Mouse (Mus musculus) heart, postnatal 25 days (tissue): ENCODE measurements around the gene Pth1r. TPM values are rescaled to one million over a fixed set of nuclear protein-coding genes. Genes with fewer than 3 reads are reported as not detected.

Source experiments
- DNase-seq: peaks from one replicate; pipeline ENCODE4 v3.0.0; 2022; ENCODE audit warnings: low spot score
- intact Hi-C: fragments of 180-260 bp; cut with DNase I; formaldehyde crosslinking; loops from one replicate; pipeline ENCODE4 v1.15.1; 2025
- total RNA-seq, 2 experiments: library from RNA; stranded (reverse); gene quantifications; 2 replicates each; pipeline ENCODE4 v1.2.3; 2021

The Pth1r gene
- total RNA-seq, 2 experiments from 2014 or later: 7.6 to 7.9 TPM

DNA sequence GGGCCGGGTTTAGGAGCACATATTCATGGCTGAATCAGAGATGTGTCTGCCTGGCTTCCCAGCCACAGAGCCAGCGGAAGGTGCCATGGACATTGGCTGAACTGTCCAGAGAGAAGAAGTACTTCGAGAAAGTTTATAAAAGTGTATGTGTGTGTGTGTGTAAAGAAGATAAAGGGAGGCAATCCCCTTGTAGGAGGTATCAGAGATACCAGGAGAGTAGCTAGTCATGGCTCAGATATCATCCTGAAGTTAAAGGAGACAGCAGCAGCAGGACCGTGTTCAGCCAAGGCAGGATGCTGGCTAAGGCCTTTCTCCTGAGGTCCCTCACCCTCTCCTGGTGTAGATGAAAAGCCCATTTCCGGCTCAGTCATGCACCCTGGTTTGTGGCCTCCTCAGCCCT lies 4.5 kb upstream of the Pth1r start:
- intact Hi-C loops: no loop called here
- no peak for DNase-seq

GRCm38 (mm10) chr9:110750404-110751187 lies 3.7 kb upstream of the Pth1r start:
- intact Hi-C loops: no loop called here
- no peak for DNase-seq

- DNase-seq: no peak
- intact Hi-C loops: no loop called here
Observed at GRCm38 (mm10) chr9:110748451-110748850, 1.5 kb upstream of the Pth1r start.

- intact Hi-C loops: no loop called here
- DNase-seq: no peak
Observed at GRCm38 (mm10) chr9:110746238-110746637, 707 bp downstream of the Pth1r start.

GRCm38 (mm10) chr9:110745752-110746151 lies 1.2 kb downstream of the Pth1r start:
- intact Hi-C loops: no loop called here
- DNase-seq: no peak

DNA sequence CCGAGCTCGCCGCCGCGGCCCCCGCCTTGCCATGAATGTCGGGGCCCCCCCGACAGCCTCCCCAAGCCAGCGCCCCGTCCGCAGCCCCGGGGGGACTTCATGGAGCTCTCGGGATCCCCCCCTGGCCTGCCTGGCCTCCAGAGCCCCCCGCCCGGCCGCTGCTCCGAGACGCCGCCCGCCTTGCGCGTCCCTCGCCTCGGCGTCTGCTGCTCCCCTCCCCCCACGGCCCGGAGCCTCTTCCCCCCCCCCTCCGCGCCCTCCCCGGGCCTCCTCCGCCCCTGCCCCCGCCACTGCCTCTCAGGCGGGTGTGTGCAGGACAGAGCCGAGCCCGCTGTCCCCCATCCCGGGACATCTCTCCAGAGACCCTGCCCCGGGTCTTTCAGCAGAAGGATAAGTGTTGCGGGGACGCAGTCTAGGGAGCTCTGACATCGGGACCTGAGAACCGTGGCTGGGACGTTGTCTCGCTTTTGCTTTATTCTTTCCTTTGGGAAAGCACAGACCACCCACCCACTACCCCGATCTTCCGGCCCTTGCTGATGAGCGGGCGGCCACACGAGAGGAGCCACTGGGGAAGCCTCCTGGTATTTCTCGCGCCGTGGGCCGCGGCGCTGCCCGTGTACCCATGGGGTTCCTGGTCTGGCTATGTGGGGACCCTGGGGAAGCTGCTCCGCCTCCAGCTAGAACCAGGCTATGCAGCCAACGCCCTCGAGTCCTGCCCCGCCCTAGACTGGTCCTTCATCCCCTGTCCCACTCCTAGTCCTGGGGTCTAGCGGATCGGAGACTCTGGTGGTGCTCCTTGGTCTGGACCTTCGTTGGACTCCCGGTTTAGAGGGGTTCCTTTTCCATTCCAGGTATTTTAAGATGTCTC lies 3.3 kb downstream of the Pth1r start:
- no peak for DNase-seq
- intact Hi-C loops: no loop called here

- intact Hi-C loops: no loop called here
Observed at GRCm38 (mm10) chr9:110742951-110743455, 3.9 kb downstream of the Pth1r start.

GRCm38 (mm10) chr9:110742295-110742950 lies 4.5 kb downstream of the Pth1r start:
- no peak for DNase-seq

More at GRCm38 (mm10) chr9:110742951-110743455, 3.9 kb downstream of the Pth1r start:
- no peak for DNase-seq

GRCm38 (mm10) chr9:110741711-110742294 lies 5.1 kb downstream of the Pth1r start, which contains the start of gene Myl3:
Myl3 (plus strand) TSS chr9:110741861.
- DNase-seq: no peak
- intact Hi-C loops: no loop called here

More at GRCm38 (mm10) chr9:110742295-110742950, 4.5 kb downstream of the Pth1r start:
- intact Hi-C loops: no loop called here

- intact Hi-C loops: no loop called here
- no peak for DNase-seq
Observed at GRCm38 (mm10) chr9:110739961-110740360, 7.0 kb downstream of the Pth1r start.

- no peak for DNase-seq
- intact Hi-C loops: no loop called here
Observed at GRCm38 (mm10) chr9:110738054-110738453, 8.9 kb downstream of the Pth1r start.

GRCm38 (mm10) chr9:110736362-110736761 lies 10.6 kb downstream of the Pth1r start:
- no peak for DNase-seq
- intact Hi-C loops: no loop called here

GRCm38 (mm10) chr9:110734154-110734553 lies 12.8 kb downstream of the Pth1r start:
- DNase-seq: no peak
- intact Hi-C loops: loop anchor here (5.0 kb wide), 1 partner anchor 43 kb away; no protein-coding TSS in a partner anchor

DNA sequence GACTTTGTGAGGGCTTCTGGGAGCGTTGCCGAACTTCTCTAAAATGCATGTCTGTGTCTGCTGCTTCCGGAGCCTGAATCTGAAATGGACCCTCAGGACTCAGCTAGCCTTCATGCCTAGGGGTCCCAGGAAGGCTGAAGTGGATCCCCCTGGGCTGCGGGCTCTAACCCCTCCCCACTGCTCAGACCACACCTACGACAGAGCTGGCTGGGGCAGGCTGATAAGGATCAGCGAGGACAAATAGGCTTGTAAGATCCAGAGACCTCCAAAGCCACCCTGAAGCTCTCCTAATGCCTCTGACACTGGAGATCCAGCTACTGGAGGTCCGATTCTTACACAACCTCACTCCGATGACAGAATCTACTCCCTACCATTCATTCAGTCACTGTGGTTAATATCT lies 13.8 kb downstream of the Pth1r start:
- DNase-seq: no peak
- intact Hi-C loops: loop anchor here (5.0 kb wide), 1 partner anchor 44 kb away; no protein-coding TSS in a partner anchor

DNA sequence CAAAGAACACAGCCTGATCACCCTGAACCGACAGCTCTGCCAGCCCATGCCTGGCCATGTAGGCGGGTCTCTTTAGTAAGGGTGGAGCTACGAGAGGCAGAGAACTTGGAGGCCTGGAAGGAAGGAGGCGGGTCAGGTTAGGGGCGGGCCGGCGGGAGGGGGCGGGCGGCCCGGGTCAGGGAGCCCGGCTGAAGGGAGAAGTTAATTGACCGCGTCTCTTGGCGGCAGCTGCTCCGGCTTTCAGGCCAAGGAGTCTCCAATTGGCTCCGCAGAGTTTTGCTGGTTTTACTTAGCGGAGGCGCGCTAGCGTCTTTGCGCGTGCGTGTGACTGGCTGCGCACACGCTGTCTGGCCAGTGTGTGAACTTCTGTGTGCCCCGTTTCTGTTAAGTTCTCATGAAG lies 14.3 kb downstream of the Pth1r start:
- DNase-seq: peak; percentile 73
- intact Hi-C loops: loop anchor here (5.0 kb wide), 1 partner anchor 45 kb away; no protein-coding TSS in a partner anchor

- no peak for DNase-seq
- intact Hi-C loops: loop anchor here (5.0 kb wide), 1 partner anchor 45 kb away; no protein-coding TSS in a partner anchor
Observed at GRCm38 (mm10) chr9:110731859-110732258, 15.1 kb downstream of the Pth1r start.

- intact Hi-C loops: loop anchor here (5.0 kb wide), 1 partner anchor 47 kb away; no protein-coding TSS in a partner anchor
- DNase-seq: no peak
Observed at GRCm38 (mm10) chr9:110729841-110730240, 17.1 kb downstream of the Pth1r start.

GRCm38 (mm10) chr9:110726867-110727266 lies 20.1 kb downstream of the Pth1r start:
- intact Hi-C loops: no loop called here
- DNase-seq: no peak

GRCm38 (mm10) chr9:110725721-110726135 lies 21.2 kb downstream of the Pth1r start:
- intact Hi-C loops: no loop called here

More at GRCm38 (mm10) chr9:110725721-110726135, 21.2 kb downstream of the Pth1r start:
- no peak for DNase-seq
